Mouse (Mus musculus): ENCODE measurements around the gene Lrba.

DNA sequence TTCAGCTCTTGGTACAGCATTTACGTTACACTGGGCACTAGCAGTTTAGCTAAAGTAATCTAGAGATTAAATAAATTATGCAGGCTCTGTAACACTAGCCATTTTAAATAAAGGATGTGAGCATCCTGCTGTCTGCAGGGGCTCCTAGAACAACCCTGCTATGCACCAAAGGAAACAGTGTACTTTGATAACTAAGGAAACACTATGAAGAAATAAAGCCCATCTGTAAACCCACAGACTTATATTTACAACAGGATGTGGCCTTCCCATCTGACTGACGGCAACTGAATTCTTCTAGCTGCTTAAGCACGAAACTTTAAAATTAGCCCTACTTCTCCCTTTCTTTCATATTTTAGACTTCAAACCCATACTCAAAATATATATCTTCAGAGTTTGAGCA is 28.0 kb upstream of the Lrba start:
- TF ChIP-seq CTCF (IDR thresholded peaks at IDR 0.05; ENCODE audit: low read depth) (no peak), EP300 (IDR thresholded peaks at IDR 0.05; ENCODE audit: low read depth) (no peak)

Measured in heart, postnatal 0 days (tissue).